Mouse (Mus musculus) mesoderm, embryonic 11.5 days (tissue): ENCODE measurements around the gene Exoc6.
"Not testable (repeated sequence)": the region's sequence is repeated elsewhere in the genome, so short reads cannot be mapped to it uniquely, and the experiment has no call there.

ENCODE experiments used
- DNase-seq: peaks from one replicate; pipeline ENCODE4 v3.0.0-alpha.2; 2012; ENCODE audit warnings: low read depth, low spot score

The Exoc6 gene

DNA sequence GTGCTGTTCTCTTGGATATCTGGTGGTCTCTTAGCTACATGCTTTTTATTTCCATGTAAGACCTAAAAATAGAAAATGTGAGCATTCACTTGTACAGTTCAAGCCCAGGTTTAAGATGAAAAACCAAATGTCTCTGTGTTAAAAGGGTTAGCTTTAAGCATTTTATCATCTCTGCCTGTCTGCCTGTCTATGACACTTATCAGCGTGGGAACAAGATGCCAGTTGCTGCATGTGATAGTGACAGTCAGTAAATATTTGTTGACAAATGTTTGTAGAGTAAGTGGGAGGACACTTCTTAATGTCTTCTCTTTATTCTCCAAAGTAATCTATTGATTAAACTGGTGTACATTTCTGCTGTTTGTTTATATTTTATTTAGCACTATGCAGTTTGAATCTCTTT, 12.5 kb upstream of the Exoc6 start:
- no peak for DNase-seq

- no peak for DNase-seq
Measured at GRCm38 (mm10) chr19:37540201-37540600, 10.0 kb upstream of the Exoc6 start.

DNA sequence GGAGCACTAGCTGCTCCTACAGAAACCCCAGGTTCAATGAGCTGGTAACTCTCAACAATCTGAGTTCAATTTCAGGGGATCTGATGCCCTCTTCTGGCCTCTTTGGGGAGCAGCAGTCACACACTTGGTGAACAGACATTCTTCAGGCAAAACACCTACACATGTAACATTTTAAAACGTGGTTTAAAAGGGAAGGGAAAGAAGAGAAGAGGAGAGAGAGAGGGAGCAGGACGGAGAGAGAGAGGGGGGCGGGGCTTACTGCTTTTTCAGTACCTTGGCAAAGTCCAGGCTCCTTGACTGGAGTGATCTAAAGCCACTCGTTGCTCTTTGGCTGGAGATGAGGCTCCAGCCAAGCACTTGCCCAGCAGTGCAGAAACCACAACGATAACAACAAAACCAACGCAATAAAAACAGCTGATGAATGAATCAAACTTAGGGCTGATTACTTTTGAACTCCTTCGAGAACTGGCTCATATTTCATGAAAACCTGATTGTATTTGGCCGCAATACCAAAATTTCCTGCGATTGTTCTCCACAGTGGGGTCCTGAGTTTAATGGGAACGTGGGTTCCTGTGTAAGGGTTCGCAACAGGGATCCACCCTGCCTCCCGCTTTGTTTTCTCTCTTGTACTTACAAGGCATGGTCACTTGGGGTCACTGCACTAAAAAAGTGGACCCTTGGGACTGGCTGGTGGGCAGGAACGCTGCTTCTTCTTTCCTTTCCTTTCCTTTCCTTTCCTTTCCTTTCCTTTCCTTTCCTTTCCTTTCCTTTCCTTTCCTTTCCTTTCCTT, 6.5 kb upstream of the Exoc6 start:
- DNase-seq: no peak

- no peak for DNase-seq
Measured at GRCm38 (mm10) chr19:37544476-37544875, 5.7 kb upstream of the Exoc6 start.

DNA sequence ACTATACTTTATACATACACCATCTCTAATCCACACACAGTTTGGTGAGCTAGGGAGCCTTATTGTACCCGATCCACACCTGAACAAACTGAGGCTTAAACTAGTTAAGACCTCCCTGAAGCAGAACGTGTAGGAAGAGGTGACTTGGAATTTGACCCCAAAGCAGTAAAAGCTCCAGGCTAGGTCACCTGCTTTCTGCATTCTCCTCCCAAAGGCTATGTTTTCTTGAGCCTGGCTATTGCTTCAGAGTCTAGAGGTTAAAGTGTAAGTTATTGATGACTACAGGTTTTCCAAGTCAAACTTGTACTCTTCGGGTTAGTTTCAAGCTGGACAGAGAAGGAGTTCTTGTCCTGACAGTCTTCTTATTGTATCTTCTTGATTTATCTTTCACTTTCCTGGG, 5.0 kb upstream of the Exoc6 start:
- DNase-seq: no peak

DNA sequence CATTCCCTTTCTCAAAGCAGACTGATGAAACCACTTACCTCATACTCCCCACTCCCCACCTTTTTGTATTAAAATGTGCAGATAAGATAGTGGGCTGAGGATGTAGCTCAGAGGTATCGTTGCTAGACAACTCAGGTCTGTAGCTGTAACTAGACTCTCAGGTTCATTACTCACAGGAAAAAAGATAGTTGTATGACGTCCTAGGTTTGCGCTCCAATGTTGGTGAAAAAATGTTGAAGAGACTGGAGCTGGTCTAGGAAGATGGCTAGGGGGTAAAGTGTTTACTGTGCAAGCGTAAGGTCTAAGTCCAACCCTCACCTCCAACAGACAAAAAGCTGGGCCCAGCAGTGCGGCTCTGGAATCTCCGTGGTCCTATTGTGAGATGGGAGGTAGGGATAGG, 4.5 kb upstream of the Exoc6 start:
- no peak for DNase-seq

DNA sequence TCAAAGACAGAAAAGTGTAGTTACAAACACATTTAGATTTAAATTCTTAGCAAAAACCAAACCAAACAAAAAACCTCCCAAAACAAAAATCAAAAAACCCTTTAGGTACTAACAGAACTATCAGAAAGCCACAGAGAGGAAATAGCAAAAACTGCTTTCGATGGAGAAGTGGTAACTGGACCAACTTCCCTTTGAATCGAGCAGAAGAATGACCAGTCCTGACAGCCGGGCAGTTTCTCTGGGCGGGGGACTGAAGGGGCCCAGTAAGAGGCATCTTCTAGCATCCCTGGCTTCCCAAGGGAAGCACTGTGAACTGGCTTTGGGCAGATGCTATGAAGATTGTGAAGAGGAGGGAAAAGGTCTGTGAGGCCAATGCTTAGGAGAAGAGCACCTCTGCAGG, 3.4 kb upstream of the Exoc6 start:
- no peak for DNase-seq

- no peak for DNase-seq
Measured at GRCm38 (mm10) chr19:37551040-37551566, 885 bp downstream of the Exoc6 start.

- no peak for DNase-seq
Measured at GRCm38 (mm10) chr19:37553376-37554265, 3.4 kb downstream of the Exoc6 start.

DNA sequence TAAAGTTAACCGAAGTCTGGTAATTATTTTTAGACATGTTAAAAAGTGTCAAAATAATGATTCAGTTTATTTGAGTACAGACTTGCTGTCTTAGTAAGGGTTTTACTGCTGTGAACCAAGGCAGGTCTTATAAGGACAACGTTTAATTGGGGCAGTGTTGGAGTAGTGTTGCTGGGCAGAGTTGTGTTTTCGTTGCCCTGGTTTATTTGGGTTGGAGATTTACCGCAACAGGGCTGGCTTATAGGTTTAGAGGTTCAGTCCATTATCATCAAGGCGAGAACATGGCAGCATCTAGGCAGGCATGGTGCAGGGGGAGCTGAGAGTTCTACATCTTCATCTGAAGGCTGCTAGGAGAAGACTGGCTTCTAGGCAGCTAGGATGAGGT, 4.0 kb downstream of the Exoc6 start:
- DNase-seq: not testable (repeated sequence)

GRCm38 (mm10) chr19:37555863-37556566, 5.8 kb downstream of the Exoc6 start:
- no peak for DNase-seq

DNA sequence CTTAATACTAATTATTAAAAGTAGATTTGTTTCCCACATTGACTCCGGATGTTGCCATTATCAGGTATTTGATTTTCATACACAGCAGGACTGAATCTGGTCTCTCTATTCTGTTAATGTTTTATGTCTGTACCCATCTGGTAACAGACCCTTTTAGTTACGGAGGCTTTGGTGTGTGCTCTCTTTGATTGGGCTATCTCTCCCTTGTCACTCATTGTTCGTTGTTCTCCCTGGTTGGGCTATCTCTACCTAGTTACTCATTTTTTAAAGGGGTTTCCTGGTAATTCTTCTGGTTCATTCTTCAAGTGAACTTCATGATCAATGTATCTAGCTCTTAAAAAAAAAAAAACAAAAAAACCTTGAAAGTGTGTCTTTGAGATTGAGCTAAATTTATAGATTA, 7.7 kb downstream of the Exoc6 start:
- no peak for DNase-seq

DNA sequence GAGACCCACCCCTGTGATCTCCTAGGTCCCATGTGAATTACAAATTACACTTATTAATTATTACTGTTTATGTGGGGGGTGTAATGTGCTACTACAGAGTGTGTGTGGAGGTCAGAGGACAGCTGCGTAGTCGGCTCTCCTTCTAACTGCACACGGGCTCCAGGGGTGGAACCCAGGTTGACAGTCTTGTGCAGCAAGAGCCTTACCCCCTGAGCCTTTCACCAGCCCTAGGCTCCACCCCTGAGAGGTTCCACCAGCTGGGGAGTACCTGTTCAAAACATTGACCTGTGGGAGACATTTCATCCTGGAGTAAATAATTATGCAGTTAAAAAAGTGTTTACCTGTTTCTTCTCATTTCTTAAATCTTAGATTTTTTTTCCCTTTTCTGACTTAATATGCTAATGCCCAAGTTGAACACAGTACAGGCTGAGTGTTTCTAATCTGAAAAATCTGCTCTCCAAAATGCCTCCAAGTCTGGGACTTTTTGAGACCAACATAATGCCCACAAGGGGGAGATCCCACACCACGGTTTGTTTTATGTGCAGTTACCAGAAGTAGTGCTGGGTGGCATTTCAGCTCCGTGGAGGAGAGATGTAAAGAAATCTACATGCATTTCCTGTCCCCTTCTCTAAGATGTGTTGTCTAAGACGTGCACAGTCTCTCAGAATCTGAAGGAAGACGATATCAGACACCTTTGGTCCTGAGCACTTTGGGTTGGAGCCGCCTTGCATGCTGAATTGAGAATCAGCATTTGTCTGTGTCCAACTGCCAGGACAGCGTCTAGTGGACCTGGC, 9.3 kb downstream of the Exoc6 start:
- DNase-seq: peak; percentile 49

GRCm38 (mm10) chr19:37560080-37560427, 9.8 kb downstream of the Exoc6 start:
- no peak for DNase-seq

DNA sequence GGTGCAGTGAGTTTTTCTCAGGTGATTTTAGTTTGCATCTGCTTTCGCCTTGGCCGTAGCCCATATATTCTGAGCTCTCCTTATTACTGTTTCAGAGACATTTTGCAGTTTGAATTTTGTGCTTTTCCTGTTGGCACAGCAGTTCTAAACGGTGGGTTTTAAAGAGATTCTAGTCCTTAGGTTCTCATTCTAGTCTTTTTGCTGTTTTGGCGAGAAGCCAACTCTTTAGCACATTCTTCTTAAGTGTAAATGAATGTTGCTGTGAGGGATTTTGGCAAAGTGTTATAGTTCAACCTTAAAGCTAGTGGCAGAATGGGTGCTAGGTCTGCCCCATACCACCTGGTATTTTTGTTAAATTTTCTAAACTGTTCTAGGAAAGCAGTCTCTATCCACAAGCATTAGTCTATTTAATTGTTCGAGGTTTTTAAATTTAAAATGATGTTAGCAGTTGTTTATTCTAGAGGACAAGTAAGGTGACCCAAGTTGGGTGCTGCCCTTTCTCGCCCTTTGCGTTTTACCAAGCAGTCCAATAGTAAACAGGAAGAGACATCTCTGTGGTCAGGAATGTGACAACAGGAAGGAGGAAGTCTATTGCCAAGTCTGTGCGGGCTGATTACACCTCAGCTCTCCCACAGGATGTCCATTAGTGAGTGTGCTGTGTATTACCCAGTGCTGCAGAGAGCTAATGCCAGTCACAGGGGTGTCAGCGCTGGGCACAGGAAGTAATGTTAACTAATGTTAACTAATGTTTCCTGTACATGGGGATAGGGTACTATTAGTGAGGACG, 11.1 kb downstream of the Exoc6 start:
- no peak for DNase-seq

- peak; percentile 47 for DNase-seq
Measured at GRCm38 (mm10) chr19:37563763-37564162, 13.5 kb downstream of the Exoc6 start.

- DNase-seq: no peak
Measured at GRCm38 (mm10) chr19:37565806-37566205, 15.6 kb downstream of the Exoc6 start.

DNA sequence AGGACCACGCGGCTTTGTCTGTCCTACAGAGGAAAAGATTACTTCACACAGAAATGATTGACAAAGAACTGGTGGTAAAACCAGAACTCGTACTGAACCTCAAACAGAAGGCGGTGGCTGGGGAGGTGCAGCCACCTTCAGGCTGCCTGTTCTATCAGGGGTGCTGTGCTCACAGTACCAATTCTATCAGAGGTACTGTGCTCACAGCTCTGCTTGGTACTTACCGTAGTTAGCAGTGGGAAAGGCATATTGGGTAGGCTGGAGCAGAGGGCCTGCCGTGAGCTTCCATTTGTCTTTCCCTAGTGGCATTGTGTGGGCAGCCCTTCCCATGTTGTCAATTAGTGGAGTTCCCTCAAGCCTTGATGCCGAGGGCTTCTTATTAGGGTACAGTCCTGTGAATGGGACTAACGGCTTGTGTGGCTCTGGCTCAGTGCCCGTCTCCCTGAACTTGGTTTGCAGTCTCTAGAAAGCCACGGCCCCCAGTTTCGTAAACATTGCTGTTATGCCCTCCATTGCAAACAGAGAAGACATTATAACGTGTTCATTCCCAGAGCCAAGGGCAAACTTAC, 19.1 kb downstream of the Exoc6 start:
- DNase-seq: no peak

GRCm38 (mm10) chr19:37570966-37571718, 20.9 kb downstream of the Exoc6 start:
- no peak for DNase-seq
